Mouse (Mus musculus) limb, embryonic 14.5 days (tissue): ENCODE results near the gene Fbxo3. TPM values are rescaled to one million over a fixed set of nuclear protein-coding genes. Genes with fewer than 3 reads are reported as not detected.

Experiments used
- ATAC-seq: fragments of 200-750 bp; cut with Nextera tagmentation; 2 replicates; pipeline ENCODE4 v1.8.0; 2017; ENCODE audit warnings: low read depth, moderate number of reproducible peaks, moderate TSS enrichment; ENCODE audit not compliant: low FRiP score
- DNase-seq: peaks from one replicate; pipeline ENCODE4 v3.0.0-alpha.2; 2015; ENCODE audit warnings: low spot score
- H3K27ac ChIP-seq: fragments of 300-500 bp; sonication (generic); replicated peaks from 2 replicates; pipeline ENCODE4 v1.5.1; 2014; ENCODE audit warnings: low read depth, mild to moderate bottlenecking, low read length, moderate library complexity, mixed read lengths
- H3K27me3 ChIP-seq: fragments of 300-500 bp; sonication (generic); 2 replicates; pipeline ENCODE4 v1.6.1; 2014; ENCODE audit warnings: low read length, mixed read lengths; ENCODE audit not compliant: control insufficient read depth, insufficient read depth
- H3K36me3 ChIP-seq: fragments of 300-500 bp; sonication (generic); 2 replicates; pipeline ENCODE4 v1.6.1; 2014; ENCODE audit warnings: mild to moderate bottlenecking, low read length, moderate library complexity, mixed read lengths; ENCODE audit not compliant: control insufficient read depth, insufficient read depth
- H3K4me1 ChIP-seq: fragments of 300-500 bp; sonication (generic); 2 replicates; pipeline ENCODE4 v1.6.1; 2014; ENCODE audit warnings: antibody characterized with exemption, low read length, mixed read lengths; ENCODE audit not compliant: control insufficient read depth, insufficient read depth
- H3K4me2 ChIP-seq: fragments of 300-500 bp; sonication (generic); replicated peaks from 2 replicates; pipeline ENCODE4 v1.6.1; 2014; ENCODE audit warnings: low read depth, mild to moderate bottlenecking, low read length, moderate library complexity; ENCODE audit not compliant: severe bottlenecking
- H3K4me3 ChIP-seq: fragments of 300-500 bp; sonication (generic); replicated peaks from 2 replicates; pipeline ENCODE4 v1.5.1; 2014; ENCODE audit warnings: low read length
- H3K9ac ChIP-seq: fragments of 300-500 bp; sonication (generic); 2 replicates; pipeline ENCODE4 v1.6.1; 2014; ENCODE audit warnings: mild to moderate bottlenecking, low read depth, low read length, moderate library complexity; ENCODE audit not compliant: severe bottlenecking
- H3K9me3 ChIP-seq: fragments of 300-500 bp; sonication (generic); 2 replicates; pipeline ENCODE4 v1.6.1; 2016; ENCODE audit warnings: low read length; ENCODE audit not compliant: control insufficient read depth
- POLR2A ChIP-seq: fragments of 200-500 bp; IDR thresholded peaks from 2 replicates; pipeline ENCODE4 v1.8.0; 2012; ENCODE audit warnings: inconsistent platforms, mild to moderate bottlenecking, moderate library complexity, borderline replicate concordance; ENCODE audit not compliant: insufficient read depth, insufficient read length; ENCODE audit errors: extremely low read depth
- WGBS: fragments of 180-500 bp; shearing (Covaris S2); extraction: QIAGEN DNeasy Blood & Tissue Kit; methylation state at CpG from one replicate; pipeline ENCODE4 v1.1.7; 2014; 5-methylcytosine and 5-hydroxymethylcytosine counted together
- polyA plus RNA-seq, 2 experiments: library from polyadenylated mRNA; depleted of rRNA in 1 of 2; stranded (reverse) in 1 of 2; unstranded in 1 of 2; fragments of >200 nt; fragmentation: Nextera tagmentation in 1 of 2; extraction: Ambion mirVana in 1 of 2; gene quantifications; 2 replicates each; pipeline versions ENCODE4 v1.2.1 to v1.2.3; 2012 to 2014

Gene Fbxo3
- polyA plus RNA-seq, 2 experiments: 35.9 to 47.6 TPM

DNA sequence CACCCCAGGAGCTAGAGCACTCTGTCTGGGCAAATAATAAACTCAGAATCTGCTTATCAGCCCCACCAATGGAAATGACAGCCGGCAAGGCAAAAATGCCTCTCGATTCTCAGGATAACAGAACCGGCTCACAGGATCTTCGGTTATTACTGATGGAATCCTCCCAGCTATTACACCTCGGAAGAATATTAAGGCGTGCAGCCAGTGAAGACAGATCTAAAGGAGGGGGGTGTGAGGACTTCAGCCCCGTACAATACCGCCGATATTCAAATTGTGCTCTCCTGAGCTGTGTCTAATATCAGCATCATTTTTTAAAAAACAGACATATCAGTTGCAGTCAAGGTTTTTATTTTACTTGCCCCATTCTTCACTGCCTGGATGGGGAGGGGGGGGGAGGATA, 35.4 kb upstream of the Fbxo3 start:
- no peaks in the 10 kb centered on the region for H3K27me3 ChIP-seq

DNA sequence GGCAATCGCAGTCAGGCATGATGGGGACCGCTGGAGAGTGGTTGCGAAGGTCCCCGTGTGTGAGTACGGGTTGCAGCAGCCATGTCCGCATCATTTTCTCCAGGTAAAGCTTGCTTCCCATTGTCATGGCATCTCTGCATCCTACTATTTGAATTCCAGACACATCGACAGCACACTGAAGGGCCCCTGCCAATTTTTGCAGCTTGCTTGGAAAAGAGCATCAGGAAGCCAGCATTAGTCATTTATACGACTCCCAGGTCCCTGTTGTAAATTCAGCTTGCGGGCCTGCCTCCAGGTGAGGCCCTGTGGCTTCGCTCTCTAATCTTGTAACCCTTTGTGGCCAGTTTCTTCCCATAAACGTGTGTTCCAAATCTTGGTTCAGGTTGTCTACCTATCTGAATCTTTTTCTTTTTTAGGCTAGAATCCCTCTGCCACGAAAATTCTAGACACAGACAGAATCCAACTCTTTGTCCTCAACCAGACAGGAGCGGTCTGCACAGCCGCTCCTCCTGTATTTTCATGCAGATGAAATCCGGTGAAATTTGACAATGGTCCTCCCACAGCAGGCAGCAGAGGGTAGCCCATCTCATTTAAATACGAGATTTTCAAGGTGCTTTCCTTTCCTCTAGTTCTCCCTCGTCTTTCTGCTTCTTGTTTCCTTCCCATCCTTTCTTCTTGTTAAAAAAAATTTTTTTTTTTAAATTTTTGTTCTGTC, 34.7 kb upstream of the Fbxo3 start:
- peaks cover 4% of the 10 kb centered on the region for H3K4me1 ChIP-seq
- no peak overlapping the region for H3K27ac ChIP-seq
- no peaks in the 10 kb centered on the region for H3K27me3 ChIP-seq
- no peaks in the 10 kb centered on the region for H3K9me3 ChIP-seq
- no peak overlapping the region for H3K4me3 ChIP-seq
- no peak overlapping the region for H3K9ac ChIP-seq
- no peak for TF ChIP-seq POLR2A
- ATAC-seq (no peak), DNase-seq (no peak)
- H3K4me2 ChIP-seq: no peak overlapping the region
- H3K36me3 ChIP-seq: no peaks in the 10 kb centered on the region
- WGBS: 27% methylated on average over 17 of the region's 17 CpGs

More for the DNA sequence above, 35.4 kb upstream of the Fbxo3 start:
- no peak for TF ChIP-seq POLR2A
- DNase-seq: no peak
- Histone ChIP-seq H3K9me3 (no peaks in the 10 kb centered on the region), H3K4me3 (no peak overlapping the region), H3K4me2 (no peak overlapping the region), H3K36me3 (no peaks in the 10 kb centered on the region), H3K9ac (no peak overlapping the region), H3K4me1 (peaks cover 4% of the 10 kb centered on the region), H3K27ac (no peak overlapping the region)
- ATAC-seq: no peak
- 62% methylated on average over 9 of the region's 9 CpGs for WGBS

DNA sequence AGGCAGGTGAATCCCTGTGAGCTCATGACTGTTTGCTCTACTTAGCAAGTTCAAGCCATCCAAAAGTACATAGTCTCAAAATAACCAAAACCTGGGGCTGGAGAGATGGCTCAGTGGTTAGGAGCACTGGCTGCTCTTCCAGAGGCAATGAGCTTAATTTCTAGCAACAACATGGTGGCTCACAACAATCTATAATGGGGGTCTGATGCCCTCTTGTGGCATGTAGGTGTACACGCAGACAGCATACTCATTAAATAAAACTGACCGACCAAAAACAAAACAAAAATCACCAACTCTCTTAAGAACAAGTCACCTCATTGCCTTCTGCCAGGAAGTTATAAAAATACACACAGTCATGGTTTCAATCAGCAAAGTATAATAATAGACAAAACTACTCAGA, 26.4 kb upstream of the Fbxo3 start:
- Histone ChIP-seq H3K9ac (no peak overlapping the region), H3K4me1 (no peaks in the 10 kb centered on the region), H3K9me3 (no peaks in the 10 kb centered on the region), H3K4me3 (no peak overlapping the region), H3K36me3 (no peaks in the 10 kb centered on the region), H3K4me2 (no peak overlapping the region), H3K27ac (no peak overlapping the region), H3K27me3 (no peaks in the 10 kb centered on the region)
- 17% methylated on average over 2 of the region's 2 CpGs for WGBS
- TF ChIP-seq POLR2A: no peak
- ATAC-seq: no peak
- DNase-seq: no peak

- Histone ChIP-seq H3K27me3 (no peaks in the 10 kb centered on the region), H3K27ac (no peak overlapping the region), H3K9ac (no peak overlapping the region), H3K4me1 (no peaks in the 10 kb centered on the region), H3K9me3 (no peaks in the 10 kb centered on the region), H3K4me3 (no peak overlapping the region), H3K36me3 (no peaks in the 10 kb centered on the region), H3K4me2 (no peak overlapping the region)
- 81% methylated on average over 4 of the region's 4 CpGs for WGBS
- ATAC-seq (no peak), DNase-seq (no peak)
- no peak for TF ChIP-seq POLR2A
Observed at GRCm38 (mm10) chr2:104001861-104002260, 25.7 kb upstream of the Fbxo3 start.

GRCm38 (mm10) chr2:104002711-104003413, 24.7 kb upstream of the Fbxo3 start:
- Histone ChIP-seq H3K9ac (no peak overlapping the region), H3K9me3 (no peaks in the 10 kb centered on the region), H3K4me2 (no peak overlapping the region), H3K36me3 (no peaks in the 10 kb centered on the region), H3K4me1 (no peaks in the 10 kb centered on the region), H3K27ac (no peak overlapping the region), H3K27me3 (no peaks in the 10 kb centered on the region), H3K4me3 (no peak overlapping the region)
- no peak for ATAC-seq
- DNase-seq: peak; percentile 10
- 29% methylated on average over 16 of the region's 16 CpGs for WGBS
- TF ChIP-seq POLR2A: no peak
